Mouse (Mus musculus) cerebellum, adult 11-12 months (tissue): Measurements from ENCODE around the gene Qdpr.

Source experiments
- DNase-seq: peaks from one replicate; pipeline ENCODE4 v3.0.0; 2022

Gene Qdpr

GRCm38 (mm10) chr5:45449831-45450716, at the start of gene Qdpr:
TSS of gene Qdpr (minus strand) at chr5:45450236.
- DNase-seq, result peak; percentile 97

- no peak for DNase-seq
These were observed 47.5 kb upstream of the Qdpr start for GRCm38 (mm10) chr5:45497564-45497963.

GRCm38 (mm10) chr5:45496930-45497550, 47.0 kb upstream of the Qdpr start:
- DNase-seq, result no peak

- no peak for DNase-seq
These were observed 46.4 kb upstream of the Qdpr start for GRCm38 (mm10) chr5:45496479-45496878.

GRCm38 (mm10) chr5:45496042-45496441, 46.0 kb upstream of the Qdpr start:
- DNase-seq, result no peak

GRCm38 (mm10) chr5:45495429-45495975, 45.5 kb upstream of the Qdpr start:
- DNase-seq, result no peak

- no peak for DNase-seq
These were observed 44.2 kb upstream of the Qdpr start for GRCm38 (mm10) chr5:45494093-45494755.

- peak; percentile 98 for DNase-seq
These were observed 43.4 kb upstream of the Qdpr start, which contains the start of gene Lap3 for GRCm38 (mm10) chr5:45493191-45494092. TSS of gene Lap3 (plus strand) at chr5:45493374.

GRCm38 (mm10) chr5:45491776-45492175, 41.7 kb upstream of the Qdpr start:
- DNase-seq, result no peak

- DNase-seq, result no peak
These were observed 33.6 kb upstream of the Qdpr start for GRCm38 (mm10) chr5:45483654-45484053.

- DNase-seq, result no peak
These were observed 32.6 kb upstream of the Qdpr start for GRCm38 (mm10) chr5:45482607-45483006.

- DNase-seq, result no peak
These were observed 31.1 kb upstream of the Qdpr start for GRCm38 (mm10) chr5:45481125-45481524.

- no peak for DNase-seq
These were observed 30.0 kb upstream of the Qdpr start for GRCm38 (mm10) chr5:45480066-45480465.

GRCm38 (mm10) chr5:45477601-45478000, 27.6 kb upstream of the Qdpr start:
- DNase-seq, result no peak

GRCm38 (mm10) chr5:45476288-45476687, 26.3 kb upstream of the Qdpr start:
- no peak for DNase-seq

- no peak for DNase-seq
These were observed 25.7 kb upstream of the Qdpr start for GRCm38 (mm10) chr5:45475771-45476170.

GRCm38 (mm10) chr5:45474758-45475157, 24.7 kb upstream of the Qdpr start:
- DNase-seq, result no peak

GRCm38 (mm10) chr5:45474215-45474614, 24.2 kb upstream of the Qdpr start:
- no peak for DNase-seq

GRCm38 (mm10) chr5:45473521-45473920, 23.5 kb upstream of the Qdpr start:
- no peak for DNase-seq

GRCm38 (mm10) chr5:45472880-45473450, 22.9 kb upstream of the Qdpr start:
- DNase-seq, result no peak

- DNase-seq, result no peak
These were observed 4.4 kb upstream of the Qdpr start for GRCm38 (mm10) chr5:45454456-45454855.

- DNase-seq, result no peak
These were observed 3.4 kb upstream of the Qdpr start, which contains the start of gene Clrn2 for GRCm38 (mm10) chr5:45453451-45453850. TSS of gene Clrn2 (plus strand) at chr5:45453751.
